Mouse (Mus musculus) ES-Bruce4 (cell line): ENCODE results near the gene Cep170. TPM values are rescaled to one million over a fixed set of nuclear protein-coding genes. Genes with fewer than 3 reads are reported as not detected.

Experiments used
- H3K27ac ChIP-seq: 2 replicates; pipeline ENCODE4 v1.5.1; 2012; ENCODE audit warnings: low read length, inconsistent platforms; ENCODE audit not compliant: insufficient read depth
- H3K27me3 ChIP-seq: 2 replicates; pipeline ENCODE4 v1.6.1; 2012; ENCODE audit warnings: mild to moderate bottlenecking, low read length, inconsistent platforms; ENCODE audit not compliant: control insufficient read depth, poor library complexity, insufficient read depth, severe bottlenecking
- H3K36me3 ChIP-seq: 2 replicates; pipeline ENCODE4 v1.6.1; 2012; ENCODE audit warnings: inconsistent platforms, mild to moderate bottlenecking, low read length, moderate library complexity; ENCODE audit not compliant: control insufficient read depth, poor library complexity, insufficient read depth, severe bottlenecking
- H3K4me1 ChIP-seq: one replicate; pipeline ENCODE4 v1.8.1; 2011; ENCODE audit warnings: low read length; ENCODE audit not compliant: control insufficient read depth, insufficient read depth
- H3K4me3 ChIP-seq: 2 replicates; pipeline ENCODE4 v1.5.1; 2011; ENCODE audit warnings: low read depth, mild to moderate bottlenecking, low read length
- H3K9ac ChIP-seq: 2 replicates; pipeline ENCODE4 v1.6.1; 2012; ENCODE audit warnings: low read depth, mild to moderate bottlenecking, inconsistent platforms; ENCODE audit not compliant: poor library complexity, severe bottlenecking
- H3K9me3 ChIP-seq: replicated peaks from 2 replicates; pipeline ENCODE4 v1.6.1; 2012; ENCODE audit warnings: mild to moderate bottlenecking, low read length, inconsistent platforms; ENCODE audit not compliant: control insufficient read depth, poor library complexity, insufficient read depth, severe bottlenecking
- CTCF ChIP-seq: IDR thresholded peaks from one replicate; pipeline ENCODE4 v1.8.1; 2011; ENCODE audit warnings: low read depth, low read length
- EP300 ChIP-seq: IDR thresholded peaks from 2 replicates; pipeline ENCODE4 v1.6.1; 2011; ENCODE audit warnings: low read depth, low read length; ENCODE audit not compliant: insufficient read depth
- POLR2A ChIP-seq: IDR thresholded peaks from one replicate; pipeline ENCODE4 v1.8.1; 2011; ENCODE audit warnings: low read length; ENCODE audit not compliant: insufficient read depth
- polyA plus RNA-seq: library from polyadenylated mRNA; stranded (reverse); fragments of >200 nt; gene quantifications from 2 replicates; pipeline ENCODE4 v1.2.4, GENCODE M21; 2011; ENCODE audit warnings: low read depth; ENCODE audit not compliant: missing spikeins, insufficient read depth, insufficient read length

Cep170 gene
- polyA plus RNA-seq, 1 experiment, result 24.5 TPM

- H3K4me1 ChIP-seq, result no peaks in the 10 kb centered on the region
- no peaks in the 10 kb centered on the region for H3K36me3 ChIP-seq
- no peak overlapping the region for H3K4me3 ChIP-seq
- no peaks in the 10 kb centered on the region for H3K27me3 ChIP-seq
- no peaks in the 10 kb centered on the region for H3K9me3 ChIP-seq
- H3K27ac ChIP-seq, result no peak overlapping the region
- H3K9ac ChIP-seq, result no peak overlapping the region
- TF ChIP-seq POLR2A (no peak), EP300 (no peak), CTCF (no peak)
Observed at GRCm38 (mm10) chr1:176827945-176828485, 14.1 kb upstream of the Cep170 start.

GRCm38 (mm10) chr1:176827365-176827764 lies 13.5 kb upstream of the Cep170 start:
- Histone ChIP-seq H3K4me1 (no peaks in the 10 kb centered on the region), H3K9ac (no peak overlapping the region), H3K36me3 (no peaks in the 10 kb centered on the region), H3K9me3 (no peaks in the 10 kb centered on the region), H3K27me3 (no peaks in the 10 kb centered on the region), H3K27ac (no peak overlapping the region), H3K4me3 (no peak overlapping the region)
- TF ChIP-seq EP300, result no peak
- TF ChIP-seq POLR2A, result no peak
- TF ChIP-seq CTCF, result no peak

DNA sequence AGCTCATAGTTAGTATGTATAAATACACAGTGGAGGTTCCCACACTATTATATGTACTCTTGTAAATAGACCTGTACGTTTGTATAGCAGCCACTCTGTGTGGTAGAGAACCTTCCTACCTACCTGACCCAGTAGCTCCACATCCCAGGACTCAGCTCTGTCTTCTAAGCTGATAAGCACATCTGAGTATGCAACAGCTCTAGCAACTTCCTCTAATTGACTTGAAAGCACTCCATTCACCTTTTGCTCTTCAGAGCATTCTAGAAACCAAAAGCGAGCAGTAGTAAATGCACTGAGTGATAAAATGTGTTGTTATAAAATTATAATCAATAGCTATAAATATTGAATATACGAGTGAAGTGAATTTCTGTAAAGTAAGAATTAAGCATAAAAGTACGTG lies 13.1 kb upstream of the Cep170 start:
- Histone ChIP-seq H3K27ac (no peak overlapping the region), H3K36me3 (no peaks in the 10 kb centered on the region), H3K4me1 (no peaks in the 10 kb centered on the region), H3K27me3 (no peaks in the 10 kb centered on the region), H3K4me3 (no peak overlapping the region), H3K9me3 (no peaks in the 10 kb centered on the region), H3K9ac (no peak overlapping the region)
- TF ChIP-seq CTCF, result no peak
- TF ChIP-seq EP300, result no peak
- TF ChIP-seq POLR2A, result no peak

DNA sequence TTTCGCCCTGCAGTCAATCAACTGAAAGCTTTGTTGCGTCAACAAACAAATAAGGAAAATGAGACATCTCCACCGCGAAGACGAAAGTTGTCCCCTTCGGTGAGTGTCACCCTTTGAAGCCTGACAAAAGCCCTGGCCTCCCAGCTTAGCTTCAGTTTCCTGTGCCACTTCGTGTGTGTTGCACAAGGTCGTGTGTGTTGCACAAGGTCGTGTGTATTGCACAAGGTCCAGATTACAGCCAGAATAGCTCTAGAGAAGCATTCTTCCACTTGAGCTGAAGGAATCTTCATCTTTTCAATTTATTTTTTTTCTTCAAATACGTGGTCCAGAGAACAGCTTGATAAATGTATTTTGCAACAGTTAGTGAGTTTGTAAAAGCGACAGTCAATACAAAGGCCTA lies 12.3 kb upstream of the Cep170 start:
- TF ChIP-seq EP300 (no peak), POLR2A (no peak), CTCF (no peak)
- no peak overlapping the region for H3K27ac ChIP-seq
- no peaks in the 10 kb centered on the region for H3K27me3 ChIP-seq
- H3K9me3 ChIP-seq, result no peaks in the 10 kb centered on the region
- H3K4me3 ChIP-seq, result no peak overlapping the region
- no peak overlapping the region for H3K9ac ChIP-seq
- no peaks in the 10 kb centered on the region for H3K4me1 ChIP-seq
- no peaks in the 10 kb centered on the region for H3K36me3 ChIP-seq

- no peaks in the 10 kb centered on the region for H3K27me3 ChIP-seq
- no peak overlapping the region for H3K9ac ChIP-seq
- H3K4me3 ChIP-seq, result no peak overlapping the region
- H3K27ac ChIP-seq, result no peak overlapping the region
- TF ChIP-seq POLR2A (no peak), EP300 (no peak)
- no peaks in the 10 kb centered on the region for H3K4me1 ChIP-seq
- no peaks in the 10 kb centered on the region for H3K36me3 ChIP-seq
- H3K9me3 ChIP-seq, result no peaks in the 10 kb centered on the region
Observed at GRCm38 (mm10) chr1:176825084-176825483, 11.2 kb upstream of the Cep170 start.

DNA sequence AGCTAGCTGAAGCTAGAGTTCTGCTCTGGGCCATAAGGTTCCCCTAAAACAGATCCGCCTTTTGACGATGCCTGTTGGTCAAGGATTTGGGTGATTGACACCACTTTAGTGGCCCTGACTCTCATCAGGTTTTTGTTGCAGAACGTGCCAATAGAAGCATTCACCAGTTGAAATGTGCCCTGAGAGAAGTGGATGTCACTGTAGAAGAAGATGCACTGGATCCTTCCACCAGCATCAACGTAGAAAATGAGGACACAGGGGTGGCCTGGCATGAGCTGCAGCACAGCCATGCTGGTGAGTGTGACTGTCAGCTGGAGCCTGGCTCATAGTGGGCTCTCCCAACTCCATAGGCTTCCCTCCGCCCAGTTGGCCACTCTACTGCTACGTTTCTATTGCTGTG lies 10.7 kb upstream of the Cep170 start:
- TF ChIP-seq CTCF (no peak), POLR2A (no peak), EP300 (no peak)
- H3K36me3 ChIP-seq, result no peaks in the 10 kb centered on the region
- no peaks in the 10 kb centered on the region for H3K9me3 ChIP-seq
- H3K27me3 ChIP-seq, result no peaks in the 10 kb centered on the region
- no peaks in the 10 kb centered on the region for H3K4me1 ChIP-seq
- no peak overlapping the region for H3K27ac ChIP-seq
- no peak overlapping the region for H3K9ac ChIP-seq
- no peak overlapping the region for H3K4me3 ChIP-seq
